Mouse (Mus musculus) mouse trophoblast stem cell (cell line): ENCODE measurements around the gene Cacnb1.

ENCODE experiments used
- in situ Hi-C, 2 experiments: fragments of 300-500 bp; cut with MseI, MboI; formaldehyde crosslinking; loops; 2 replicates in 1 of 2; 3 replicates in 1 of 2; pipeline ENCODE4 v1.15.1; 2025

Cacnb1 gene

DNA sequence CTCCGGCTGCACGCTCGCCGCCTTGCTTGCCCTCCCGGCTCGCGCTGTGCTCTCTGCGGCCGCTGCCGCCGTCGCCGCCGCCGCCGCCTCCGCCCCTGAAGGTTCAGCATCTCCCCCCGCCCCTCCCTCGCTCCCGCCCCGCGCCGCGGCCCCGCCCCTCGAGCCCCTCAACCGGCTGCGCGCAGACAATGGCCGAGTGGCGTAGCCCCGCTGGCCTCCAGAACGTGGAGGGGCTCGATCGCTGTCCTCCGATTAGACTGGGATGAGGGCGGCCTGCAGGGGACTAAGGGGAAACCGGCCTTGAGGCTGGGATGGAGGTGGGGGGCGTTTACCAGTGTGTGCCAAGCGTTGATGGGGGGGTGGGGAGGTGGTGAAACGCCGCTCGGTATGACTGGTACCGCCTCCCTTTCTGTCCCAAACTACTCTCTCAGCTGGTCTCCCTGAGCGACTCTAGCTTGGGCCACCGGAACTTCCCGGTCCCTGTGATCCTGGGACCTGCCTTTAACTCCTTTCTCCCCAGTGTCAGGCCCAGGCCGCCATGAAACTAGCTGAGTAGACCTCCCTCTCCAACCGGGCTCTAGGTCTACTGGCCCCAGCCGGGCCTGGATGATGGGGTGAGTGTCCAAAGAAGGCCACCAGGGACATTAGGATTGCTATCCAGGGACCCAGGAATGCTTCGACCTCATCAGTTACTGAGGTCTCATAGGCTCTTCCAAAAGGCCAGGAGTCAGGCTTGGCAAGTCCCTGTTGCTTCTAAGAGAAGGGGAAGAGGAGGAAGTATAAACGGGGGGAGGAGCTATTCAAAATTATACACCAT lies at the start of gene Cacnb1:
Cacnb1 (minus strand) TSS at position 480 of the 817 bp plus-strand sequence.
- in situ Hi-C loops, result no loop called here

DNA sequence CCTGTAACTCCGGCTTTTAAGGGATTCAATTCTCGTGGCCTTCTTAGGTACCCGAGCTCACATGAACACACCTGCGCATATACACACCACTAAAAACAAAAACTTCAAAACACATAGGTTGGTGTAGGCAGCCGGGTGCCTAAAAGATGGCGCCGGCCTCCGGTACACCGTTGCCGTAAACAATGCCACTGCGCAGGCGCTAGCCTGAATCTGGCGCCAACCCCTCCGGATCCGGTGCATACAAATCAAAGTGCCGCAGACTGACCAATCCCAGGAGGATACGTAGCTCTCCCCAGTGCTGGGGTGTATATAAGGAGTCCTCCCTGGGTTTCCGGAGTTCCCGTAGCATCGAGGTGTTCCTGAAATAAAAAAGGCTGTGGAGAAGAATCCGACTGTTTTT lies 44.4 kb upstream of the Cacnb1 start:
- in situ Hi-C loops, result no loop called here

DNA sequence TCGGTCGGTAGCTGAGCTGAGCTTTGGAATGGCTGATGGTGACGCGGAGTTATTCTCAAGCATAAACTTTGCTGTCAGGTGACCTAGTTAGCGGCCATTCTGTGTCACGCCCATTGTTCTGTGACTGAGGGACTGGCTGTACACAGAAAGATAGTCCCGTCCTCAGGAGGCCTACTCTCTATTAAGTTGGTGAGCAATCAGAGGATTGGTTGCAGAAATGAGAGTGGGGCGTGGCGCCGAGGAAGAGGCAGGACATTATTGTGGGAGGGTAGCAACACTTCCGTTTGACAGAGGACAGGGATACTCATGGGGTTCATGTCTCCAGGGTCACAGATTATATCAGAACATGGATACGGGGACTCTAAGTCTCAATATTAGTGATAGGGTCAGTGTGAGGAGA lies 43.4 kb upstream of the Cacnb1 start:
- in situ Hi-C loops, result no loop called here

DNA sequence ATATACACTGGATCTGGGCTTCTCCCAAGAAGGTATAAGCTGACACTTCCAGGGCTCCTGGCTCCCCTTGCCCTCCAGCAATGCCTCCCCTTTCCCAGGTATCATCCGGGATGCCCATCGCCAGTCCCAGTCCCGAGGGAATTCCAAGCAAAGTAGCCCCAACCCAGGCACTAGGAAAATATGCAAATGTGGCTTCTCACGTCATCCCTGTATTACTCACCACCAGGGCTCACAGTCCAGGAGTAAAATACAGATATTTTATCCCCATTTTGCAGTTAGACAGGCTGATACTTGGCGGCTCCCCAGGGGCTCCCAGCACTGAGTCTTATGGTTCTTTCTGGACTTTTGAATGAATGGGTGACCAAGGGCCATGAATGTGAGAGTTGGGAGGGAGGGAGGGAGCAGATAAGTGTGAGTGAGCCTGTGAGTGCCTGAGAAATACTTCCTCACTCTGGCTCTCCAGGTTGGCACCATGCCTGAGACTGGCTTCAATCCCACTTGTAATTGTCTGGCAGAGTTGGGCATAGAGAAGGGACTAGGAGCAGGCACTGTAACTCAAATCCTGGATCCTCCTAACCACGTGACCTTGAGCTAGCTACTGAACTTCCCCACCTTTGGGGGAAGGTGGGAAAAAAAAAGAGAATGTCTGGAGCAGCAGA lies 39.2 kb upstream of the Cacnb1 start:
- in situ Hi-C loops, result no loop called here

DNA sequence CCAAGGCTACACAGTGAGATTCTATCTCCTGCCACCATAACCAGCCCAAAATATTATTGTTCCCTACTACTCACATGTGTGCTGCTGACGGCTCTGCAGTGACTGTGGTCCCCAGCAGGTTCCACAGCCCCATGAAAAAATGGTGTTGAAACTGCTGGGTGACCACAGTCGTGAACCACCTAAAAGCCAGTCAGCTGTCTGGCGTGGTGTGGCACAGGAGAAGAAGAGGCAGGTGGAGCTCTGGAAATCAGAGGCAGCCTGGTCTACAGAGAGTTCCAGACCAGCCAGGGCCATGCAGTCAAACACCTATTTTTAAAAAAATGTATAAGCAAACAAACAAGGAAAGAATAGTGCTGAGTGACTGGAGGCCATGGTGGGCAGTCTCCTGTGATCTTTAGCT lies 38.6 kb upstream of the Cacnb1 start:
- in situ Hi-C loops, result no loop called here

DNA sequence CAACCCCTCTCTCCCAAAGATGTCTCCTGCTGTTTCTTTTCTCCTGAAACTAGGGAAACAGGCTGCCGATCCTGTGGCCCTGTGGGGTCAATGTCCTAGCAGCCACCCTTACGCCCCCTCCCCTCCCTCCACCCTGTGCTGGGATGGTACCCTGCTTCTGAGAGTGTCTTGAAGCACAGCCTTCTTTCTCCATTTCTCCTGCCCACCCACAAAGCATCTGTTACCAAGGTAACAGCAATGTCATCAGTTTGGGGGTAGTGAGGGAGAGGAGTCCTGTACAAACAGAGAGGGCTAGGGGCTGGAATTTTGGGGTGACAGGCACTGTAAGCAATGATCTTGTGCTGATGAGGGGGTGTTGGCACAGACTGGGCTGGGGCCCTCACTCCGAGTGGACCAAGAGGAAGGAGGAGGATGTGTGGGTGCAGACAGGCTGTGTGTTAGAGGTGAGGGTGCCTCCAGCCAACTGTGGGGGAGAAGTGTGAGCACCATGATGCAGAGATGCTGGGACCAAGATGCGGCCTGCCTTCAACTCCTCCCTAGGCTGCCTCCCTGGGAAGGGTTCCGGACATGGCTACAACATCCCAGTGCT lies 37.4 kb upstream of the Cacnb1 start:
- in situ Hi-C loops, result no loop called here

DNA sequence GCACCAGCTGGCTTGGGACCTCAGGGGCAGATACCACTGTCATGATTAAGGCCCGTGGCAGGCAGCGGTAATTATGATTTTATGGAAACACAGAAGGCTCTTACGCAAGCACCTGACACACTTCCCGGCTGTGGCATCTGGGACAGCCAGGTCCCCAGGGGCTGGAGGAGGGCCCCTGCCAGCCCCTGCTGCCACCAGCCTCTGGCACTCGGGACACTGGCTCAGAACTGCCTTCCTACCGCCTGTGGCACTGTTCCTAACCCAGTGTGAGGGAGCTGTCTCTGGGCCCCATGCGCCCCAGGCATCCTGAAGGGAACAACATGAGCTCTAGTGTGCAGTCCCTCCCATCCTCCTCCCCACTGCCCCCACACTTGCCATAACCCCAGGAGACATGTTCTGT lies 36.8 kb upstream of the Cacnb1 start:
- in situ Hi-C loops, result no loop called here

DNA sequence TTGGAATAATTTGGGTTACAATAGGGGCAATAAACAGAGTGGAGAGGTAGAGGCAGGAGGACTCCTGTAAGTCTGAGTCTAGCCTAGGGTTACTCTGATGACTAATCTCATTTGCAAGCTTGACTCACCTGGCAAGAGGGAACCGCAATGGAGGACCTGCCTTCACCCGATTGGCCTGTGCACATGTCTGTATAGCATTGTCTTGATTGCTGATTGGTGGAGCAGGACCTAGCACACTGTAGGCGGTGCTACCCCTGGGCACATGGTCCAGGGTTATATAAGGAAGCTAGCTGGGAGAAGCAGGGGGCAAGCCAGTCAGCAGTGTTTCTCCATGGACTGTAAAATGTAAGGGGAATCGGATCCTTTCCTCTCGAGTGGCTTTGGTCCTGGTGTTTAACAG lies 35.2 kb upstream of the Cacnb1 start:
- in situ Hi-C loops, result no loop called here

DNA sequence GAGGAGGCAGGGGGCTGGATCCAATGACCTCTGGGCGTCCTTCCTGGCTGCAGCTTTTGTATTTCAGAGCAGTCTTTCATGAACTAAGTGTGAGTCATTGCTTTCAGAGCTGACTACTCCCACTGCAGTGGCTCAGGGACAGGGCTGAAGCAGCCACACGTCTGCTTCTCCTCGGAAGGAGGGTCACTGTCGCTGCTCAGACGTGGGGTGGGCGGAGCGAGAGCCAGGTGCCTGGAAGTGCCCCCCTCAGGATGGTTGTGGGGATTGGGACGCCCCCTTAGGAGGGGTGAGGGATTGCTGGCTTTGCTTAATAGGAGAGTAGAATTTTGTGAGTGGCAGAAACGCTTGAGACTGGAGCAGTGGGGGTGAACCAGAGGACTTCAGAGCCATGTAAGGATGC lies 34.6 kb upstream of the Cacnb1 start:
- in situ Hi-C loops, result no loop called here

DNA sequence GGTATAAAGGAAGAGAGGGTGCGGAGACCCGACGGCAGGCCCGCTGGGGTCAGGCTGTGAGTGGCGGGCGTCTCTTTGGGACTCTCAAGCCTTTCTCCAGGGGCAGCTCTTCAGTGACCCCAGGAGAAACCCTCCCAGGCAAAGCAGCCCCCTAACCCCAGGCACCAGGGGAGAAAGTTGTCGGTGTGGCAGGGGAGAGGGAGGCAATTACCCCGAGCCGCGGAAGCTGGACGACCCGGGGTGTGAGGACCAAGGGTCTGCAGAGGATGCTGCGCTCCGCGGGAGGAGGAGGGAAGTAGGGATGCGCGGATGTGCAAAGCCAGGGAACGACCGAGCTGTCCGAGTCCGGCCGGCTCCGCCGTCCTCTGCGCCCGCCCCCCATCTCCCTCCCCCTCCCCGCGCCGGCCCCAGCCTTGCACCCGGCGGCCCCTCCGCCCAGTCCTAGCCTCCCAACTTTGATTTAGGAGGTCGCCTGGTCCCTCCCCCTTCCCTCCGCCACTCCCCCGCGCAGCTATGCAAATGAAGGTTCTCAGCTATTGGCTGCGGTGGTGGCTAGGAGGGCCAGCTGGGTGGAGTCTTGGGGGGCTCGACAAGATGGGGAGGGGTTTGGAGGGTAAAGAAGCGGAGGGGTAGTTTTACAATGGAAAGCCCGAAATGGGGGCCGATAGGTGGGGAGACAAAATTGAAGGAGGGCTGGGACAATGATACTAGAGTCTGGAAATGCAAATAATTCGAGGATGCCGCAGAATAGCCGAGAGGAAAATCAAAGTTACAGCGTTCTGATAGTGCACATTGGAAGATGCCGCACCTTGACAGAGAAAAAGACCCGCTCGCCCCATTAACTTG lies 30.4 kb upstream of the Cacnb1 start, which contains the start of gene Stac2:
Stac2 (minus strand) TSS at position 474 of the 846 bp plus-strand sequence.
- in situ Hi-C loops, result no loop called here

DNA sequence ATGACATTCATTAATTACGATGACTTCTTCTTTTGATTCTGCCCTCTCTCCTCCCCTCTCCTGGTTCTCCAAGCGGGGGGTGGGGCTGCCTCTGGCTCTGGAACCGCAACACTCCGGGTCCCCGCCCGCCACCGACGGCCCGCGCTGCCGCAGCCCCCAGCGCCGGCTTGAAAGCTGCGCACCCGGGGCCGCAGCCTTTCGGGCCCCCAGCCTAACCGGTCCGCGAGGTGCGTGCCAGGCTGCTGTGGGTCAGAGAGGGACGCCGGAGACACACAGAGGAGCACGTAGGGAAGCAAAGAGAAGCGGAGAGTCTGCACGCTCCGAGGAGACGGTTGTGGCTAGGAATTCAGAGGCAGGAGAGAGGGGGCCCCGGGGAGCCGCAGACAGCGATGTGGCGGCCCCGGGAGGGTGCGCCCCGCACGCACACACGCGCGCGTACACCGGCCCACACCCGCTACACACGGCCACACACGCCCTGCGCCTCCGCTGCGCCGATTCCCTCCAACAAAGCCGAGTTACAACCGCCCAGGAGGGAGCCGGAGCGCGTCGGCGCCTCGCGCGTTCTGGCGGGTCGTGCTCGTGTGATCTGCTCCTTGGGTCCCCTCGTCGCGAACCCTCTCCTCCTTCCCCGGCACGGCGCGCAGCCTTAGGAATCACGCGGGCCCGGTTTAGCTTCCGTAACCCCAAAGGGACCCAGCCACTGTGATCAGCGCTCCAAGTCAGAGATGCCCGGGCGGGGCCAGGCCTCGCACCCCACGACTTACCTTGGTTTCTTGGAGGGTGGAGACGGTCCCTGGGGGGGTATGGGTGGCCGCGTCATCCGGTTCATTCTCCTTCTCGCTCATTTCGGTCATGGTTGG lies 29.5 kb upstream of the Cacnb1 start:
- in situ Hi-C loops, result no loop called here

DNA sequence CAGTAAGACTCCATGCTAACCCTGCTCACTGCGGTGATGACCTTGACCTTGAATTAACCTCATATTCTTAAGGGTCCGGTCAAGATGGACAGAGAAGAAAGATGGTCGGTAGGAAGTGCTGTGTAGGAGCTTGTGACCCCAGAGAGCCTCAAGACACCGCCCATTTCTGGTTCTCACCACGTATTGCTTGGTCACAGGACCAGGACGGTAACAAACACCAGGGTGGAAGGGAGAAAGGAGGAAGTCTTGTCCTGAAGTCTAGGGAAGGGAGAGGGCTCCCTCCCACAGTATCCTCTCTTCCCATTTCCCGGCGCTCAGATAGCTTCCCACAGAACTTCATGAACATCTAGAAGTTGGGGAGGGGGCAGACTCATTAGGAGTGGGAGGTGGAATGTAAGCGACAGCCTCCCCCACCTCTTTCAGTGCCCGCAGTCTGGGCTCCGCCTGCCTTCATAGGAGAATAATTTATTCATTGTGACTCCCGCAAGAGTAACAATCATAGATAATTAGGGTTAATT lies 28.8 kb upstream of the Cacnb1 start:
- in situ Hi-C loops, result no loop called here

DNA sequence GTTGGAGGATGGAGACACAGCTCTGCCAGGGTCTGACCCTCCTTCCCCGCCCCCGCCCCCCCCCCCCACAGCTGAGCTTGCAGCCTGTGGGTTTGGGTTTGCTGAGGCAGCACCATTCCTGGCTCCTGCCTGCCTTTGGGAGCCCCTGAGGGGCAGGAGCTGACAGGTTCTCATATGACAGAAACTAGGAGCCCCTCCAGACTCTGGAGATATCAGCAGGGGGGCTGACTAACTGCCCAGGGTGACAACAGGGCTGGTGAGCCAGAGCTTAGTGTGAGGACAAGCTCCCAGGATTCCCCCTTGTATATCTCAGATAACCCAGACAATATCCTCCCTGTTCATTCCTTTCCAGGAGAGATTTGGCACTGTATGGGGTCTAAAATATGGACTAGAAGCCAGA lies 28.1 kb upstream of the Cacnb1 start:
- in situ Hi-C loops, result no loop called here

DNA sequence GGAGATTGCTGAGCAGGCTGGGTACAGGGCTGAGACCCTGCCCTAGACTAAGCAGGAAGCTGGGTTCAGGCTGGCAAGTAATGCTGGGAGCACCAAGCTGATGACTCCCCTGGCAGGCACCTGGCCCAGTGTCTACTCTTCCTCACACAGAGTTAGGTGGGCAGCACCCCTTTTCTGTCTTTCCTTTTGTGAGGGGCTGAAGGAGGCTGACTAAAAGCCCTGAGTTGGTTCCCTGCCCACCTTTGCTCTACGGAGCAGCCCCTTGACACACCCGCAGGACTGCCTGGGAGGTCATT lies 27.6 kb upstream of the Cacnb1 start:
- in situ Hi-C loops, result no loop called here

DNA sequence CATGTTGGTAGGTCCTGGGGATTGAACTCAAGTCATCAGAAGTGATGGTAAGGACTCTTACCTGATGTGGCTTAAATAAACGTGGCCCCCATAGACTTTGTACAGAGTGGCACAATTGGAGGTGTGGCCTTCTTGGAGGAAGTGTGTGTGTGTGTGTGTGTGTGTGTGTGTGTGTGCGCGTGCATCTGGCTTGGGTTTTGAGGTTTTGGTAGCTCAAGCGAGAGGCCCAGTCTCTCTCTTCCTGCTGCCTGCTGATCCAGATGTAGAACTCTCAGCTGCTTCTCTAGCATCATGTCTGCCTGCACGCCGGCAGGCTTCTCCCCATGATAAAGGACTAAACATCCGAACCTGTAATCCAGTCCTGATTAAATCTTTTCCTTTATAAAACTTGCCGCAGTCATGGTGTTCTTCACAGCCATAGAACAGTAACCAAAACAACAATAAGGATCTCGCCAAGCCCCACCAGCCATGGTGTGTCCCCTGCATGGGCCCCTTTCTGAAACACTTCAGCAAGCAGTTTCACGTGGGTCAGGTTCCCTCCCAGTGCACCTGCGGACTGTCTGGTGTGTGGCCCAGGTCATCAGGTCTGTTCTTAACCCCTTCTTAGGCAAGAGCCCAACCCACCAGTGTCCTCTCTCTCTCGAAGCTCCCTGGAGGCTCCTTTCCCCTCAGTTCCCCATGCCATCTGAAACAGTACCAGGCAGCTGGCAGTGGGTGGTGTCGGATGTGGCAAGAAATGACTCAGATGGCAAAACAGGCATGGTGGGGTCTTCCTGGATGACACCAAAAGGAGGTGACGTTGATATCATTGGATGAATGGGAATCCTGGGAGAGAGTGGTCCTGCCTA lies 27.1 kb upstream of the Cacnb1 start:
- in situ Hi-C loops, result no loop called here

DNA sequence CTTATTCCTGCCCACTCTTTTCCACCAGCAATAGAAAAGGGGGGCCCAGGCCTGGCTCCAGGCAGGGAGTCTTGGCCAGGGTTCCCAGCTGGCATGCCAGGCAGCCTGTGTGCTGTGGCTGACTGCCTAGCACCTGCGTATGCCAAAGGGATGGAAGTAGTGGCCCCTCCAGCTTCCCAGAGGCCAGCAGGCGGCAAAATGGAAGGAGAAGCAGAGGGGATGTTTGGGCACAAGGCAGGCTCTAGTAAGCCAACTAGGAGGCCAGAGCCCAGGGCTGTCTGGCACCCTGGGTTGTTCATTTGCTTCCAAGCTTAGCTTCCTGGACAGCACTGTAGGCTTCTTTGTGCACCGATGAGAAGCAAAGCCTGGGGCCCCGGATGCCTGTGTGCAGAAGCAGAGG lies 24.9 kb upstream of the Cacnb1 start:
- in situ Hi-C loops, result no loop called here

DNA sequence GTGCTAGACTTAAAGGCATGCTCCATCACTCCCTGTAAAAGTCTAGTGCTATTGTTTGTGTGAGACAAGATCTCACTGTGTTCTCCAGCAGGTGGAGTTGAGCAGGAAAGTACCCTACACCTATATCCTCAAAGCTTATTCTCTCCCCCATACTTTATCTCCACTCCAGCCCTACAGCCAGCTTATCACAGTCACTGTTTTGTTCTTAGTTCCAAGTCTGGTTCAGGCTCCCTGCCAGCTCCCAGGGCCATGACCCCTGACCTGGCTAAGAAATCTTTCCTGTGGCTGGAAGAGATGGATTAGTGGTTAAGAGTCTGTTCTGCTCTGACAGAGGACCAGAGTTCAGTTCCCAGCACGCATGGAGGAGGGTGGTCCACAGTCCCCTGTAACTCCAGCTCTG lies 23.6 kb upstream of the Cacnb1 start:
- in situ Hi-C loops, result no loop called here

DNA sequence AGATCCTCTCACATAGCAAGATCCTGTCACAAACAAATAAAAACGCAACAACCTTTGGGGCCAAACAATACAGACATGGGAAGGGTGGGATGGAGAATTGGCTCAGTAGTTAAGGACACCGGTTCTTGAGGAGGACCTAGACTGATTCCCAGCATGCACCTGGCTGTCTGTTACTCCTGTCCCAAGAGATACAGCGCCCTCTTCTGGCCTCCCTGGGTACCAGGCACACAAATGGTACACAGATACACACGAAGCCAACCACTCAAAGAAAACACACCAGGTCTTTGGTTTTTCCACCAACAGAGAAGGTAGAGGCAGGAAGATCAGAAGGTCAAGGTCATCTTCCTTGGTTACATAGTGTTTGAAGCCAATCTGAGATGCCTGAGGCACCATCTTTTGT lies 22.8 kb upstream of the Cacnb1 start:
- in situ Hi-C loops, result no loop called here

DNA sequence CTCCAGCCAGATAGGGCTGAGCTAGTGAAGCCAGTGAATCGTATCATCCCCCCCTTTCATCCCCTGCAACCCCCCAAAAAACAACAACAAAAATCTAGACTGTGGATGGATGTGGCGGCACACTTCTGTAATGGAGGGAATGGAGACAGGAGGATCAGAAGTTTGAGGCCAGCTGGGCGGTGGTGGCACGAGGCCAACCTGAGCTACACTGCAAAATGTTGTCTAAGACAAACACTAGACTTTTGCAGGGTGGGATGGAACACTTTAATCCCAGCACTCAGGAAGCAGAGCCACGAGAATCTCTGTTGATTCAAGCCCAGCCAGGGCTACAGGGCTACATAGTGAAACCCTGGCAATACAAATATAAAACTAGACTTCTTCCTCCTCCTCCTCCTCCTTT lies 21.2 kb upstream of the Cacnb1 start:
- in situ Hi-C loops, result no loop called here

DNA sequence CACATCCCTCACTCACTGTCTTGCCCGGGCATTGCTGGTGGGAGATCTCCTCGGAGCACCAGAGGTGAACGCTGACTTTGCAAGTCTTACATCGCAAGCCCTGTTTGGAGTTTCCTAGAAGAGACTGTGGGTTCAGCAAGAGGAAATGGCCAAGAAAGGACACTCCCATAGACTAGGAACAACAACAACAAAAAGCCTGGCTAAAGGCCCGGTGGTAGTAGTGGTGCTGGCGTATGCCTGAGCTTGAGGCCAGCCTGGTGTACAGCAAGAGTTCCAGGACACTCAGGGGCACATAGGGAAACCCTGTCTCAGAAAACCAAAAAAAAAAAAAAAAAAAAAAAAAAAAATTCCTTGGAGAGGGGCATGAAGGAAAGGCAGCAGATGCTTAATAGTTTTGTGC lies 19.9 kb upstream of the Cacnb1 start:
- in situ Hi-C loops, result no loop called here
